Mouse (Mus musculus): Measurements from ENCODE around the gene Chmp2a.

DNA sequence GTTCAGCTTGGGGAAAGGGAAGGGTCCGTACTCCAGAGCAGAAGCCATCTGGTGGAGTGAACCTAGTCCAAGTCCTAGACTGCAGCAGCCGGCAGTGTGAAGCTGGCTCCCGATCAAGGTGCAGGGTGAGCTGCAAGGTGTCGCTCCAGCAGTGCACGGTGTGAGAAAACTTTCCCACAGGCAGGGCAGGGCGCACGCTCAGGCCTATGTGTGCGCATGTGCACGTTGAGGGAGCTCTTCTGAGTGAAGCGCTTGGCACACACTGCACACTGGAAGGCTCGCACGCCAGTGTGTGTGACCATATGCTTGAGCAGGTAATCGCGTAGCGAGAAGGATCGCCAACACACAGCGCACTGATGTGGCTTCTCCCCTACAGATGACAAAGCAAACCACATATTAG lies 28.6 kb downstream of the Chmp2a start:
- TF ChIP-seq CTCF (IDR thresholded peaks at IDR 0.05; ENCODE audit: low read depth) = no peak
- no peak for TF ChIP-seq EP300 (IDR thresholded peaks at IDR 0.05; ENCODE audit: low read depth)

All from liver, postnatal 0 days (tissue).